Mouse (Mus musculus): ENCODE measurements around the gene Tbc1d10a.

GRCm38 (mm10) chr11:4174586-4174985, 12.0 kb upstream of the Tbc1d10a start:
- no peak for TF ChIP-seq POLR2A (IDR thresholded peaks at IDR 0.05; ENCODE audit: control insufficient read depth, extremely low read depth, insufficient read depth, low read length, poor library complexity)
- no peak for TF ChIP-seq CTCF (IDR thresholded peaks at IDR 0.05; ENCODE audit: borderline replicate concordance, control insufficient read depth, extremely low read depth, insufficient read depth, low read length, poor library complexity)

Data from thymus, adult 2 months (tissue).